10 mouse cellular contexts compared by ENCODE assay signal in the genomic region with DNA sequence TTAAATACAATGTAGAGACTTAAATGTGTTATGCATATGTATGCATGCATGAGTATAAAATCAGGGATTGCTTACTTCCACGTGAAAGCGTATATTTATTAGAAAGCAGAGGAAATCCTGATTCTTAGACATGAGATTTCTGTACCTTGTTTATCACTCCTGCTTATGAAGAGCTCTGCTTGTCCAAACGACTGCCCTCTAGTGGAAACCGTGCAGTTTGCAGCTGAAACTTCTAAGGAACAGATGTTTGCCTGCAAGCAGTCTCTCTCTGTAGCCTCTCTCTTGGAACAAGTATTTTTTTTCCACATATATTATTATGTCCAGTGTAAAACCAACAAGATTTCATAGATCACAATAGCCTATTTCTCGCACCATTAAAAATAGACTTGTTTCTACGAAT.
DNase-seq lines count a peak whose midpoint lies in the region; ATAC-seq and TF ChIP-seq lines count a peak whose summit lies in the region.
"Had no signal": no experiment of that assay in that cellular context is flagged by ENCODE, and none has a peak within 500 bp of the region (broad histone marks: within the 10 kb centered on the region; RNA-seq: fewer than 3 reads in every experiment).

No protein-coding gene starts in this region.

- peak; percentile 84 for DNase-seq in kidney, postnatal 0 days (ENCODE audit: low spot score)
- no peak for DNase-seq in kidney, adult 11 months
- DNase-seq in c-Kit-positive CD71-positive TER-119-positive erythroid progenitor cells, embryonic 14.5 days (ENCODE audit: low spot score) = peak; percentile 6
- DNase-seq in hindlimb bud, embryonic 11.5 days (ENCODE audit: extremely low spot score, low read depth, low spot score) = peak; percentile 85
- peak; percentile 87 for DNase-seq in limb, embryonic 11.5 days (ENCODE audit: low spot score)
- peak; percentile 63 for DNase-seq in ovary, postnatal 14 days (ENCODE audit: low spot score)
- DNase-seq in spleen, adult 12 weeks (ENCODE audit: low spot score) = no peak

- H3K4me2 ChIP-seq in kidney, postnatal 0 days (ENCODE audit: low read length) = no peak overlapping the region
- H3K4me2 ChIP-seq in forebrain, embryonic 13.5 days = no peak overlapping the region
- H3K4me2 ChIP-seq in limb, embryonic 11.5 days (ENCODE audit: low read depth, severe bottlenecking) = no peak overlapping the region
- H3K4me2 ChIP-seq: embryonic facial prominence, embryonic 15.5 days; neural tube, embryonic 12.5 days had no signal

- no peaks in the 10 kb centered on the region for H3K9me3 ChIP-seq in kidney, postnatal 0 days (replicated peaks; ENCODE audit: low read length)
- H3K9me3 ChIP-seq in forebrain, embryonic 13.5 days (replicated peaks) = no peaks in the 10 kb centered on the region
- H3K9me3 ChIP-seq in limb, embryonic 11.5 days (ENCODE audit: control insufficient read depth, low read length) = no peaks in the 10 kb centered on the region
- H3K9me3 ChIP-seq: embryonic facial prominence, embryonic 15.5 days; neural tube, embryonic 12.5 days had no signal

- H3K27me3 ChIP-seq in kidney, postnatal 0 days (ENCODE audit: insufficient read depth, low read length) = no peaks in the 10 kb centered on the region
- H3K27me3 ChIP-seq in forebrain, embryonic 13.5 days = peaks cover 7% of the 10 kb centered on the region; the same call in 1 of the 2 replicates
- H3K27me3 ChIP-seq in limb, embryonic 11.5 days (ENCODE audit: control insufficient read depth, insufficient read depth, low read length) = no peaks in the 10 kb centered on the region
- H3K27me3 ChIP-seq: embryonic facial prominence, embryonic 15.5 days; neural tube, embryonic 12.5 days had no signal

- no peaks in the 10 kb centered on the region for H3K36me3 ChIP-seq in kidney, postnatal 0 days (ENCODE audit: insufficient read depth, low read length)
- no peaks in the 10 kb centered on the region for H3K36me3 ChIP-seq in forebrain, embryonic 13.5 days (ENCODE audit: poor library complexity, severe bottlenecking)
- H3K36me3 ChIP-seq in limb, embryonic 11.5 days (ENCODE audit: control insufficient read depth, insufficient read depth, low read length) = no peaks in the 10 kb centered on the region
- H3K36me3 ChIP-seq: embryonic facial prominence, embryonic 15.5 days; neural tube, embryonic 12.5 days had no signal

- H3K4me1 ChIP-seq in kidney, postnatal 0 days (replicated peaks; ENCODE audit: insufficient read depth, low read length) = no peaks in the 10 kb centered on the region
- H3K4me1 ChIP-seq in forebrain, embryonic 13.5 days = no peaks in the 10 kb centered on the region
- no peaks in the 10 kb centered on the region for H3K4me1 ChIP-seq in limb, embryonic 11.5 days (ENCODE audit: control insufficient read depth, insufficient read depth, low read length)
- H3K4me1 ChIP-seq: embryonic facial prominence, embryonic 15.5 days; neural tube, embryonic 12.5 days had no signal

- WGBS in kidney, postnatal 0 days = 22% methylated on average over 6 of the region's 6 CpGs
- WGBS in forebrain, embryonic 13.5 days = 24% methylated on average over 6 of the region's 6 CpGs
- 23% methylated on average over 6 of the region's 6 CpGs for WGBS in limb, embryonic 11.5 days

- ATAC-seq in kidney, postnatal 0 days (replicated peaks; ENCODE audit: low FRiP score, low read depth) = no peak
- ATAC-seq in forebrain, embryonic 13.5 days = peak; percentile 59; the same call in 1 of the 2 replicates
- no peak; the same call in 1 of the 2 replicates for ATAC-seq in limb, embryonic 11.5 days (ENCODE audit: insufficient number of reproducible peaks, low FRiP score, low TSS enrichment, low read depth)

- no peak overlapping the region for H3K9ac ChIP-seq in kidney, postnatal 0 days (ENCODE audit: low read depth, low read length)
- no peak overlapping the region for H3K9ac ChIP-seq in forebrain, embryonic 13.5 days
- no peak overlapping the region for H3K9ac ChIP-seq in limb, embryonic 11.5 days (ENCODE audit: low read length)
- H3K9ac ChIP-seq: embryonic facial prominence, embryonic 15.5 days; neural tube, embryonic 12.5 days had no signal

- no peak overlapping the region for H3K27ac ChIP-seq in kidney, postnatal 0 days
- H3K27ac ChIP-seq in forebrain, embryonic 13.5 days = no peak overlapping the region
- no peak overlapping the region for H3K27ac ChIP-seq in limb, embryonic 11.5 days (replicated peaks; ENCODE audit: low read depth, low read length)
- H3K27ac ChIP-seq: embryonic facial prominence, embryonic 15.5 days; neural tube, embryonic 12.5 days had no signal

- no peak overlapping the region for H3K4me3 ChIP-seq in kidney, postnatal 0 days (replicated peaks; ENCODE audit: low read depth, low read length)
- H3K4me3 ChIP-seq in forebrain, embryonic 13.5 days = no peak overlapping the region
- no peak overlapping the region for H3K4me3 ChIP-seq in limb, embryonic 11.5 days (ENCODE audit: low read depth, low read length)
- H3K4me3 ChIP-seq: embryonic facial prominence, embryonic 15.5 days; neural tube, embryonic 12.5 days had no signal

- peak; percentile 90 for TF ChIP-seq CTCF in kidney, postnatal 0 days (IDR thresholded peaks at IDR 0.05; ENCODE audit: low read depth)

Comparison
In these comparisons a context has a peak if more than half of its experiments do, and no peak if none do; other contexts are left out.
1. DNase-seq: peak in kidney, postnatal 0 days (single experiment), c-Kit-positive CD71-positive TER-119-positive erythroid progenitor cells, embryonic 14.5 days (single experiment), hindlimb bud, embryonic 11.5 days (single experiment), limb, embryonic 11.5 days (single experiment) and ovary, postnatal 14 days (single experiment); none in kidney, adult 11 months (single experiment) and spleen, adult 12 weeks (single experiment).